Mouse (Mus musculus) effector memory CD4-positive, alpha-beta T cell, adult 7 months (primary cell): ENCODE data around the gene Ms4a10. TPM values are rescaled to one million over a fixed set of nuclear protein-coding genes. Genes with fewer than 3 reads are reported as not detected.

Experiments
- polyA plus RNA-seq: library from polyadenylated mRNA; unstranded; fragments of 100-300 nt; shearing (Covaris generic); gene quantifications from one replicate; pipeline ENCODE4 v1.2.1, GENCODE M21; 2017

Ms4a10 gene
- not detected for polyA plus RNA-seq

GRCm38 (mm10) chr19:10974238-10974865, at the start of gene Ms4a10:
Gene Ms4a10, minus strand, starts transcription at chr19:10974670.

DNA sequence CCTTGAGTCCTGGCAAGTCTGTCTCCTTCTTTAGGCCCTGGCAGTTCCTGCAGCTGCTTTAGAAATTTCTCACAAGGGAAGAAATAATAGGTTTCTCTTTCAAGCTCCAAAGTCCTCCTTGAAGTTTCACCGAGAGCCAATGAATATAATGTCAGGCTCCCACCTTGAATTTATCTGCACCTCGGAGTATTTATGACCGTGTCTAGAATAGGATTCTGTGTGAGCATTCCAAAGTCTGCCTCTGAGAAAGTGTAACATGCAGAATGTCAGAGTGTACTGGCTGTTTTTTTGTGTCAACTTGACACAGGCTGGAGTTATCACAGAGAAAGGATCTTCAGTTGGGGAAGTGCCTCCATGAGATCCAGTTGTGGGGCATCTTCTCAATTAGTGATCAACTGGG, 43.4 kb upstream of the Ms4a10 start, which contains the start of gene Ms4a18:
Gene Ms4a18 (minus strand): TSS at position 141 of the 400 bp plus-strand sequence.

DNA sequence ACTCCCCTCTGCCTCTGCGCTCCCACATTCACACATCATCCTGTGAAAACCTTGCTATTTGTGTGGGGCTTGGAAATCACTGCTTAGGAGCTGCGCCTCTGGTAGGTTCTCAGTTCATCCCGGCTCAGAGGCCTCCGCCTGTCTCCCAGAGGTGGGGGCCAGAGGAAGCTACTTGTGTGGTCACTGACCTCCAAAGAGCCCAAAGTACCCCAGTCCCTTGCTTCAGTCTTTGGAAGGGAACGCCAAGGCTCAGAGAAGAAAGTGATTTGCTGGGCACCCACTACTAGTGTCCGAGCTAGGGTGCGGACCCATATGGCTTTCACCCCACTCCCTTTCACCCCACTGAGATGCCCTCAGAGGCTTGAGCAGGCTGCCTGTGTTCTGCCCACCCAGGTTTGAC, 18.7 kb upstream of the Ms4a10 start, which contains the start of gene Ms4a15:
Gene Ms4a15 (minus strand): TSS at position 101 of the 400 bp plus-strand sequence.

GRCm38 (mm10) chr19:10949112-10949511, 25.4 kb downstream of the Ms4a10 start, which contains the start of gene Ccdc86:
Gene Ccdc86, minus strand, starts transcription at chr19:10949266.

DNA sequence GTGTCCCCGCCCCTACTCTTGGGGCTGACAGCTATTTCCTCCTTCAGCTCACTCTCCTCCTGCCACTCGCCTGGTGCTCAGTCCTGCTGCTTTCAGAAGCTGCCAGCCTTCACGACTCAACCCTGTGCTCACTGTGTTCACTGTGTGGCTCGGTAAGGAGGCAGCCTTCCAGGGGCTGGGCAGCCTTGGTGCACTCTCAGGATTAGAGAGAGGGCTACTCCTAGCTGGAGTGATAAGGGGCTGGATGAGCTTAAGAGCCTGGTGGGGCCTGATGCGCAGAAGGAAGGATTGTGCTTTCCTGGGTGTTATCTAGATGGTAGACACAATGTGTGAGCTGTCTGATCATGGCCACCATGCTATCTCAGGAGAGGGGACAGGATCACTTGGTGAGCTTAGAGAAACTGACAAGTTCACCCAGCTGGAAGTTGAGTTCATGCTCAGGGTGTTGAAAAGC, 37.3 kb downstream of the Ms4a10 start, which contains the start of gene Ptgdr2:
Gene Ptgdr2 (plus strand): TSS at position 51 of the 454 bp plus-strand sequence.

DNA sequence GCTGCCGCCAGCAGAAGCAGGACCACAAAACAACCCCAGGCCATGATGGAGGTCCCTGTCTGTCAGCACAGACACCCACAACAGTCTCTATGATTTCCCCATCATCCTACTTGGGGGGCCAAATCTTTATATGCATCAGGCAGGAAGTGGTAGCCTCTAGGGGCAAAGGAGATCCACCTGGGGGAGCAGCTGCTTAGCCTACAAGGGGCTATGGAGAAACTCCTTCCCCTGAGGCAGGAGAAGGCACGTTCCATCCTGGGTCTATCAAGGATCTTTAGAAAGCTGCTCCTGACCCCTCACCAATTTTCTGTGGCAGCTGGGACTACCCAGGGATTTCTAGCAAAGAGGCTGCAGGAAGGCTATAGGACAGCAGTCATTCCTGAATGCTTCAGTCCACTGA, 53.9 kb downstream of the Ms4a10 start, which contains the start of gene Zp1:
Gene Zp1 (minus strand): TSS at position 101 of the 400 bp plus-strand sequence.

Other genes with a start within 250 kb of the Ms4a10 start
- gene Cd5, start 235.7 kb downstream of the Ms4a10 start, polyA plus RNA-seq, result 564 TPM
- 802 TPM for gene Cd6, start 144.6 kb downstream of the Ms4a10 start, polyA plus RNA-seq
- 19.5 TPM for gene Slc15a3, start 134.9 kb downstream of the Ms4a10 start, polyA plus RNA-seq
- gene Tmem132a, start 104.7 kb downstream of the Ms4a10 start, polyA plus RNA-seq, result 2.6 TPM
- 54.6 TPM for gene Tmem109, start 92.7 kb downstream of the Ms4a10 start, polyA plus RNA-seq
- 50.8 TPM for gene Prpf19, start 79.4 kb downstream of the Ms4a10 start, polyA plus RNA-seq
- gene Zp1, start 54.0 kb downstream of the Ms4a10 start, polyA plus RNA-seq, result not detected
- gene Ptgdr2, start 37.5 kb downstream of the Ms4a10 start, polyA plus RNA-seq, result not detected
- gene Ccdc86, start 25.4 kb downstream of the Ms4a10 start, polyA plus RNA-seq, result 17.1 TPM
- gene Ms4a15, start 18.6 kb upstream of the Ms4a10 start, polyA plus RNA-seq, result 0.44 TPM
- not detected for gene Ms4a18, start 43.4 kb upstream of the Ms4a10 start, polyA plus RNA-seq
- gene Ms4a8a, start 106.4 kb upstream of the Ms4a10 start, polyA plus RNA-seq, result 1.1 TPM
- gene 1700017D01Rik, start 156.2 kb upstream of the Ms4a10 start, polyA plus RNA-seq, result not detected
- gene 1700025F22Rik, start 190.7 kb upstream of the Ms4a10 start, polyA plus RNA-seq, result not detected
- gene Ms4a13, start 222.1 kb upstream of the Ms4a10 start, polyA plus RNA-seq, result not detected